22 mouse cellular contexts compared by ENCODE assay signal in genomic region chr17:46920855-46921254, GRCm38 (mm10). TPM values are rescaled to one million over a fixed set of nuclear protein-coding genes. Genes with fewer than 3 reads are reported as not detected.
DNase-seq lines count a peak whose midpoint lies in the region; ATAC-seq and TF ChIP-seq lines count a peak whose summit lies in the region.
"Had no signal": no experiment of that assay in that cellular context is flagged by ENCODE, and none has a peak within 500 bp of the region (broad histone marks: within the 10 kb centered on the region; RNA-seq: fewer than 3 reads in every experiment).

No protein-coding gene starts in this region.

- no peak overlapping the region for H3K4me3 ChIP-seq in lung, postnatal 0 days (ENCODE audit: low read depth, low read length)
- H3K4me3 ChIP-seq in lung, adult 2 months (replicated peaks; ENCODE audit: extremely low read depth, low read depth, low read length) = no peak overlapping the region
- no peak overlapping the region for H3K4me3 ChIP-seq in MEL (ENCODE audit: control insufficient read depth in 1 of 2, insufficient read depth in 1 of 2, low read depth in 2 of 2, low read length in 2 of 2)
- H3K4me3 ChIP-seq in limb, embryonic 14.5 days (replicated peaks; ENCODE audit: low read length) = no peak overlapping the region
- H3K4me3 ChIP-seq: erythroblast, embryonic 14.5 days; hindbrain, embryonic 13.5 days; liver, embryonic 12.5 days had no signal

- TF ChIP-seq CTCF in lung, postnatal 0 days (IDR thresholded peaks at IDR 0.05) = no peak
- TF ChIP-seq CTCF in lung, adult 2 months (IDR thresholded peaks at IDR 0.05; ENCODE audit: insufficient read depth, low read length) = no peak
- TF ChIP-seq CTCF in MEL (IDR thresholded peaks at IDR 0.05 in 2 of 3, conservative IDR thresholded peaks at IDR 0.05 in 1 of 3; ENCODE audit: control insufficient read depth in 1 of 3, insufficient read depth in 1 of 3, low read depth in 2 of 3, low read length in 3 of 3, poor library complexity in 1 of 3, severe bottlenecking in 1 of 3) = no peak

- peak; percentile 25 for DNase-seq in lung, postnatal 0 days (ENCODE audit: low spot score)
- DNase-seq in lung, adult 2 months = no peak
- peak; percentile 38 for DNase-seq in MEL (ENCODE audit: low read depth, low spot score)
- peak; percentile 78 for DNase-seq in embryo, embryonic 11 days
- DNase-seq in limb, embryonic 14.5 days (ENCODE audit: low spot score) = peak; percentile 78
- no peak for DNase-seq in thymus, postnatal 0 days (ENCODE audit: low spot score)
- no peak for DNase-seq in spleen, adult 18-20 months
- DNase-seq: adrenal gland, postnatal 14 days; cerebellum, postnatal 14 days; kidney, adult 2 months; layer of hippocampus, adult 9-11 months; lung, postnatal 4 days; right cerebral cortex, postnatal 14 days; thymus, adult 2 months had no signal

- H3K9me3 ChIP-seq in lung, postnatal 0 days (ENCODE audit: low read length) = no peaks in the 10 kb centered on the region
- H3K9me3 ChIP-seq in MEL (replicated peaks; ENCODE audit: insufficient read depth, low read length) = no peaks in the 10 kb centered on the region
- H3K9me3 ChIP-seq in limb, embryonic 14.5 days (ENCODE audit: control insufficient read depth, low read length) = no peaks in the 10 kb centered on the region
- H3K9me3 ChIP-seq: hindbrain, embryonic 13.5 days; liver, embryonic 12.5 days had no signal

- no peak overlapping the region for H3K27ac ChIP-seq in lung, postnatal 0 days (ENCODE audit: low read length)
- no peak overlapping the region for H3K27ac ChIP-seq in MEL (ENCODE audit: control insufficient read depth, low read depth, low read length)
- H3K27ac ChIP-seq in limb, embryonic 14.5 days (replicated peaks; ENCODE audit: low read depth, low read length) = no peak overlapping the region
- H3K27ac ChIP-seq: hindbrain, embryonic 13.5 days; liver, embryonic 12.5 days had no signal

- TF ChIP-seq RAD21 in MEL (IDR thresholded peaks at IDR 0.05; ENCODE audit: low read depth, low read length) = no peak

- no peaks in the 10 kb centered on the region for H3K79me2 ChIP-seq in MEL (ENCODE audit: control insufficient read depth, insufficient read depth, low read length, poor library complexity)

- no peaks in the 10 kb centered on the region for H3K4me1 ChIP-seq in lung, postnatal 0 days (ENCODE audit: insufficient read depth, low read depth, low read length)
- no peaks in the 10 kb centered on the region for H3K4me1 ChIP-seq in lung, adult 2 months (ENCODE audit: control insufficient read depth, insufficient read depth, low read length)
- no peaks in the 10 kb centered on the region for H3K4me1 ChIP-seq in MEL (ENCODE audit: control insufficient read depth in 1 of 2, insufficient read depth in 2 of 2, low read length in 2 of 2)
- H3K4me1 ChIP-seq in limb, embryonic 14.5 days (ENCODE audit: control insufficient read depth, insufficient read depth, low read length) = no peaks in the 10 kb centered on the region
- H3K4me1 ChIP-seq: liver, embryonic 12.5 days had no signal

- 49% methylated on average over 6 of the region's 6 CpGs for WGBS in lung, postnatal 0 days
- 52% methylated on average over 6 of the region's 6 CpGs for WGBS in lung, adult 2 months
- 62% methylated on average over 6 of the region's 6 CpGs for WGBS in limb, embryonic 14.5 days

- TF ChIP-seq POLR2A in lung, adult 2 months (IDR thresholded peaks at IDR 0.05; ENCODE audit: borderline replicate concordance, extremely low read depth, low read depth, low read length) = no peak
- no peak for TF ChIP-seq POLR2A in MEL (IDR thresholded peaks at IDR 0.05; ENCODE audit: control insufficient read depth in 1 of 2, insufficient read depth in 1 of 2, low read depth in 1 of 2, low read length in 2 of 2, poor library complexity in 1 of 2)
- no peak for TF ChIP-seq POLR2A in limb, embryonic 14.5 days (IDR thresholded peaks at IDR 0.05; ENCODE audit: borderline replicate concordance, extremely low read depth, insufficient read depth, insufficient read length)

- no peak for ATAC-seq in lung, postnatal 0 days
- ATAC-seq in limb, embryonic 14.5 days (ENCODE audit: low FRiP score, low read depth) = no peak
- ATAC-seq: liver, embryonic 12.5 days had no signal

- H3K9ac ChIP-seq in lung, postnatal 0 days (replicated peaks; ENCODE audit: low read depth) = no peak overlapping the region
- no peak overlapping the region for H3K9ac ChIP-seq in MEL (ENCODE audit: control insufficient read depth, low read depth, low read length, poor library complexity, severe bottlenecking)
- no peak overlapping the region for H3K9ac ChIP-seq in limb, embryonic 14.5 days (ENCODE audit: low read depth, low read length, severe bottlenecking)
- H3K9ac ChIP-seq: hindbrain, embryonic 13.5 days; liver, embryonic 12.5 days had no signal

- no peaks in the 10 kb centered on the region for H3K36me3 ChIP-seq in lung, postnatal 0 days (ENCODE audit: insufficient read depth, low read length)
- no peaks in the 10 kb centered on the region for H3K36me3 ChIP-seq in MEL (ENCODE audit: control insufficient read depth in 1 of 2, insufficient read depth in 2 of 2, low read length in 2 of 2)
- no peaks in the 10 kb centered on the region for H3K36me3 ChIP-seq in limb, embryonic 14.5 days (ENCODE audit: control insufficient read depth, insufficient read depth, low read length)
- H3K36me3 ChIP-seq: hindbrain, embryonic 13.5 days; liver, embryonic 12.5 days had no signal

- no peak overlapping the region for H3K4me2 ChIP-seq in lung, postnatal 0 days (replicated peaks; ENCODE audit: low read depth, low read length)
- no peak overlapping the region for H3K4me2 ChIP-seq in limb, embryonic 14.5 days (replicated peaks; ENCODE audit: low read depth, low read length, severe bottlenecking)
- H3K4me2 ChIP-seq: hindbrain, embryonic 13.5 days; liver, embryonic 12.5 days had no signal

- TF ChIP-seq EP300 in lung, postnatal 0 days (IDR thresholded peaks at IDR 0.05) = no peak
- no peak for TF ChIP-seq EP300 in MEL (IDR thresholded peaks at IDR 0.05; ENCODE audit: low read depth in 1 of 2, low read length in 2 of 2)

- H3K27me3 ChIP-seq in lung, postnatal 0 days (replicated peaks; ENCODE audit: insufficient read depth, low read length) = no peaks in the 10 kb centered on the region
- H3K27me3 ChIP-seq in MEL (ENCODE audit: control insufficient read depth in 1 of 2, insufficient read depth in 2 of 2, low read length in 2 of 2) = no peaks in the 10 kb centered on the region
- H3K27me3 ChIP-seq in limb, embryonic 14.5 days (ENCODE audit: control insufficient read depth, insufficient read depth, low read length) = no peaks in the 10 kb centered on the region
- H3K27me3 ChIP-seq: hindbrain, embryonic 13.5 days had no signal

TF ChIP-seq in MEL, 35 proteins besides CTCF, POLR2A, EP300 and RAD21:
- TF ChIP-seq ZC3H11A (IDR thresholded peaks at IDR 0.05; ENCODE audit: low read depth, low read length) = no peak
- peak; percentile 82 for TF ChIP-seq SIN3A (IDR thresholded peaks at IDR 0.05; ENCODE audit: low read length)
- no peak for TF ChIP-seq TAL1 (IDR thresholded peaks at IDR 0.05; ENCODE audit: low read length)
- TF ChIP-seq ZKSCAN1 (IDR thresholded peaks at IDR 0.05; ENCODE audit: low read depth, low read length) = no peak
- TF ChIP-seq UBTF (IDR thresholded peaks at IDR 0.05; ENCODE audit: borderline replicate concordance, insufficient read depth, low read depth, low read length) = no peak
- TF ChIP-seq MEF2A (IDR thresholded peaks at IDR 0.05; ENCODE audit: extremely low read depth, insufficient replicate concordance, low read depth, low read length, poor library complexity, severe bottlenecking) = no peak
- no peak for TF ChIP-seq CHD1 (IDR thresholded peaks at IDR 0.05; ENCODE audit: low read depth, low read length)
- no peak for TF ChIP-seq NRF1 (IDR thresholded peaks at IDR 0.05; ENCODE audit: insufficient read depth, low read depth, low read length, poor library complexity, severe bottlenecking)
- TF ChIP-seq E2F4 (IDR thresholded peaks at IDR 0.05; ENCODE audit: borderline replicate concordance, low read depth, low read length) = no peak
- peak; percentile 93 for TF ChIP-seq MXI1 (IDR thresholded peaks at IDR 0.05; ENCODE audit: low read depth, low read length)

RNA-seq across cellular contexts. Expression of gene Prph2, which starts 10.6 kb away (rescaled TPM):
- polyA plus RNA-seq in lung, postnatal 0 days (2015; fragmentation: Nextera tagmentation; extraction: Ambion mirVana) = not detected in 2 replicates
- not detected in 2 replicates for polyA plus RNA-seq in lung, adult 2 months (2012; rRNA removed)
- total RNA-seq in MEL (2012; rRNA removed) = not detected in 2 replicates
- polyA plus RNA-seq in MEL (2012; ENCODE audit: insufficient read depth in 1 of 2, insufficient read length in 2 of 2, low read depth in 1 of 2, low replicate concordance in 2 of 2, missing spikeins in 1 of 2) = not detected
- polyA plus RNA-seq in limb, embryonic 14.5 days (2012; rRNA removed) = not detected in 2 replicates
- polyA plus RNA-seq in limb, embryonic 14.5 days (2014; fragmentation: Nextera tagmentation; extraction: Ambion mirVana) = 0.07 TPM in 1 of 2 replicates, not detected in the other
- polyA plus RNA-seq in thymus, postnatal 0 days (2015; fragmentation: Nextera tagmentation; extraction: Ambion mirVana) = not detected in 2 replicates
- total RNA-seq: adrenal gland, postnatal 14 days; left cerebral cortex, postnatal 14 days; midbrain, postnatal 0 days; neutrophil, adult 5-6 weeks had no signal
- polyA plus RNA-seq: erythroblast, embryonic 14.5 days; gonadal fat pad, adult 2 months; heart, embryonic 16.5 days; hindbrain, embryonic 13.5 days; kidney, adult 2 months; liver, embryonic 12.5 days; midbrain, postnatal 0 days had no signal

RNA-seq across cellular contexts. Expression of gene Tbcc, which starts 30.4 kb away (rescaled TPM):
- polyA plus RNA-seq in lung, postnatal 0 days (2015; fragmentation: Nextera tagmentation; extraction: Ambion mirVana) = 47.7 and 51.0 TPM in 2 replicates
- polyA plus RNA-seq in lung, adult 2 months (2012; rRNA removed) = 17.9 and 20.8 TPM in 2 replicates
- total RNA-seq in MEL (2012; rRNA removed) = 23.6 and 31.8 TPM in 2 replicates
- polyA plus RNA-seq in MEL (2012; ENCODE audit: insufficient read depth in 1 of 2, insufficient read length in 2 of 2, low read depth in 1 of 2, low replicate concordance in 2 of 2, missing spikeins in 1 of 2) = 10 to 100 TPM in 1 of 2 experiments, not detected in 1; 19.3 TPM
- polyA plus RNA-seq in limb, embryonic 14.5 days (2012; rRNA removed) = 27.8 and 28.9 TPM in 2 replicates
- polyA plus RNA-seq in limb, embryonic 14.5 days (2014; fragmentation: Nextera tagmentation; extraction: Ambion mirVana) = 63.3 and 66.5 TPM in 2 replicates
- 54.1 and 60.3 TPM in 2 replicates for polyA plus RNA-seq in thymus, postnatal 0 days (2015; fragmentation: Nextera tagmentation; extraction: Ambion mirVana)

Comparison
In these comparisons a context has a peak if more than half of its experiments do, and no peak if none do; other contexts are left out.
1. DNase-seq: peak in lung, postnatal 0 days (single experiment), MEL (single experiment), embryo, embryonic 11 days (single experiment) and limb, embryonic 14.5 days (single experiment); none in lung, adult 2 months (single experiment), thymus, postnatal 0 days (single experiment) and spleen, adult 18-20 months (0 of 2).